Mouse (Mus musculus) frontal cortex, postnatal 14 days (tissue): ENCODE data around the gene Fosb.
"Not testable (repeated sequence)": the region's sequence is repeated elsewhere in the genome, so short reads cannot be mapped to it uniquely, and the experiment has no call there.

Experiments used
- DNase-seq, 2 experiments: peaks; one replicate each; pipeline ENCODE4 v3.0.0; 2022; ENCODE audit warnings: low spot score in 2 of 2

Fosb gene

DNA sequence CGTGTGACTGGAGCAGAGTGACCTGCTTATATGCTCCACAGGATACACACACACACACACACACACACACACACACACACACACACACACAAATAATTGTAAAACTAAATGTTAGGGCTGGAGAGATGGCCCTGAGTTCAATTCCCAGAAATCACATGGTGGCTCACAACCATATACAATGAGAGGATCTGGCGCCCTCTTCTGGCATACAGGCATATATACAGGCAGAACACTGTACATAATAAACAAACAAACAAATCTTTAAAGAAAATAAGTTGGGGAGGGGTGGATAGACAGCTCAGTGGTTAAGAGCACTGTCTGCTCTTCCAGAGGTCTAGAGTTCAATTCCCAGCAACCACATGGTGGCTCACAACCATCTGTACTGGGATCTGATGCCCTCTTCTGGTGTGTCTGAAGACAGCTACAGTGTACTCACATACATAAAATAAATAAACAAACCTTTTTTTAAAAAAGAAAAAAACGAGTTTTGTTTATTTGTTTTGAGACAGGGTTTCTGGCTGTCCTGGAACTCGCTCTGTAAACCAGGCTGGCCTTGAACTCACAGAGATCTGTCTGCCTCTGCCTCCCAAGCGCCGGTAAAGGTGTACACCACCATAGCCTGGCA, 28.1 kb downstream of the Fosb start:
- DNase-seq, result not testable (repeated sequence)

DNA sequence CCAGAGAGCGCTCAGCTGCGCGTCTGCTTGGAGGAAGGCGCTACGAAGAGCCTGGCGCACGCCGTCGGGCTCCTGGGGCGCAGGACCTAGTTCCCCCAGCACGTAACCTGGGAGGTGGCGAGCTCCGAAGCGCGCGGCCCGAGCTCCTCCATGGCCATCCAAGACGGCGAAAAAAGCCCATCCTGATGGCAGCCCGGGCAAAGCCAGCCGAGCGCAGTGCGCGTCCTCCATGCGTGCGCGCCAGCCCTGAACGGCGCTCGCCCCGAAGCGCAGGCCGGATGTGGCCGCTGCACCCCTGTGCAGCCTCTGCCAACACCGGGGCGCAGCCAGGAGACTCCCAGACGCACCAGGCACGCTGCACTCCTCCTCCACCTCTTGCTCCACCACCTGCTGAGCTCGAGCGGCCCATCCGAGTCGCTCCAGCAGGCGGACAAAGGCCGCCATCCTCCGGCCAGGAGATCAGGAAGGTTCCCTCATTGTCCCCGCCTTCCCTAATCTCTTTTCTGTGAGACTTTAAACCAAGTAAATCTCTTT, 30.2 kb downstream of the Fosb start, which contains the start of gene Ppm1n:
Ppm1n (minus strand) TSS at position 484 of the 534 bp plus-strand sequence.
- DNase-seq, result no peak

DNA sequence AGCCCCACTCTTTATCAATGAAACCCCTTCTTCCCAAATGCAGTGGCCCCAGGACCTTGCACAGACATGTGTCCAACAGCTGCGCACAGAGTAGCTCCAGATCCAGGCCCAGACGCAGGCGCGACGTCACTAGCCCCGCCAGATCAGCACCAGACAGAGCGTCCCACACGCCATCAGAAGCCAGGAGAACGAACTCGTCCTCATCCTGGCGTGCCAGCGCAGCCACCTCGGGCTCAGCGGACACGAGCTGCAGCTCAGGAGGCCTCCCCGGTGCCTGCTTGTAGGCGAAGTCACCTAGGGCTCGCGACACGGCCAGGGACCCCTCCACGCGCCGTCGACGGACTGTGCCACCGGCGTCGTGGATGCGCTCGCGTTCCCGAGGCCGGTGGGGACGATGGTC, 30.8 kb downstream of the Fosb start:
- DNase-seq, result no peak

DNA sequence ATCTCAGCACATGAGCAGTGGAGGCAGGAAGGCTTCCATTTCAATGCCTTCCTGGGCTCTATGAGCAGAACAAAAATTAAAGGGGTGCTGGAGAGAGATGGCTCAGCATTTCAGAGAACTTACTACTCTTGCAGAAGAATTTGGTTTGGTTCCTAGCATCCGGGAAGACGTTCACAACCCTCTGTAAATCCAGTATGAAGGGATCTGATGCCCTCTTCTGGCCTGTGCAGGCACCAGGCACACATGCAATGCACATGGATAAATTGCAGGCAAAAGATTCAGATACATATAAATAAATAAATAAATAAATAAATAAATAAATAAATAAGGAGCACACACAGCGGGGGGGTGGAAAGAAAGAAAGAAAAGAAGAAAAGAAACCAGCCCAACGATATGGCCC, 33.6 kb downstream of the Fosb start:
- DNase-seq, result no peak

DNA sequence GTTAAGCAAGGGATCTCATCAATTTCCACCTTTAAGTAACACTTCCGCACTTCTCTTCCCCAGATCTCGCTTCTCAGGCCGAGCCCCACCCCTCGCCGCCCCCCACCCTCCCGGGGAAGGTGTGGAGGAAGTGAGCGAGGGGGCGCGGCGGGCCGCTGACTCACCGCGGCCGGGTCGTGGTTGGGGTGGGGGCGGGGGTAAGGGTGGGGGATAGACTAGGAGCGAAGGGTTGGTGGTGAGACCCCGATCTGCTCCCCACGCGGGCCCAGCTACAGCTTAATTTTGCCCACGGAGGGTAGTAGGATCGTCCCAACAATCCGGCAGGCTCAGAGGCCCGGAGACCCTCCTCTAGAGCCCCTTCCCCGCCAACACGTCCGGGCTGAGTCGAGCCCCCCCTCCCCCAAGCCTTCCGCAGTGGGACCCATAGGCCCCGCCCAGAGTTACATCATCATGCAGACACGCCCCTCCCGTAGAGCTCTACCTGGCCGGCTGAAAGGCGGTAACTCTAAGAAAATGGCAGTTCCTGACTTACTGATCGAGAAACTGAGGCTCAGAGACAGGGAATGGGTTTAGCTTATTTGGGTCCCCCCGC, 37.6 kb downstream of the Fosb start:
- DNase-seq, result no peak

DNA sequence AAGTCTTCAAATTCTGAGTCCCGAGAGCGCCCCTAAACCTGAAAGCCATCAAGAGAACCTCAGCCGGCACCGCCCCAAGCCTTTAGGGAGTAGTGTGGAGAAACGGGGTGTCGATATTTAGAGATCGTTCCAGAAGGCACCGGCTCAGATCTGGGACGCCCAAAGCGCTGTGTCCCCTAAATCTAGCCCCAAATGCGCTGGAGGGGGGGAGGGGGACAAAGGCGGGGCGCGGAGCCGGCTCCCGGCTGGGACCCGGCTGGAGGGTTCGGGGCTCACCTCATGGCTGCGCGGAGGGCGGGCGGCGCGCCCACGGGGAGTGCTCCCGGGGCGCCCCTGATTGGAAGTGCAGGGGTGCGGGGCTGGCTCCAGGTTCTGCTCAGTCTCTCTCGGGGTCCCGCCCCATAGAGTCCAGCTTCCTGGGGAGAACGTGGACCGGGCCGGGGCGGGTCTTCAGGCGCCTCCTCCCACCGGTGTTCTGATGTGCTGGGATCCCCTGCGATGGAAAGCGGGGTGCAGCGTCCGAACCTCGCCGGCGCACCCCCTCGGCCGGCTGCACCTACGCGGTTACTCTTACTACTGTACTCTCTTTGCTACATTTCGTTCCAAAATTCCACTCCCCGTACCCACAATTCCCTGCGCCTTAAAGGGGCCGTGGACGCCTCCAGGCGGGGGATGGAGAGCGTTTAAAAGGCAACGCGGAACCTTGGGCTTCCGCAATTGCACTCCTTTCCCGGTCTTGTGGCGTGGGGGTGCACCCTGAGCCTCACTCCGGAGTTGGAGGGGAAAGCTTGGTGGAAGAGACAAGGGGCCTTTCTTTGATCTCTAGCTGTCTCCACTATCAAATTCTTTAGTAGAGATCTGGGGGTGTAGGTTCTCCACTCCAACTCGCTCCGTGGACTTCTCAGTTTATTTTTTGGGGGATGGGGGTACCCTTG, 38.3 kb downstream of the Fosb start, which contains the start of gene Vasp:
Vasp (minus strand) TSS at position 580 of the 935 bp plus-strand sequence.
- DNase-seq, result peak; percentile 69

DNA sequence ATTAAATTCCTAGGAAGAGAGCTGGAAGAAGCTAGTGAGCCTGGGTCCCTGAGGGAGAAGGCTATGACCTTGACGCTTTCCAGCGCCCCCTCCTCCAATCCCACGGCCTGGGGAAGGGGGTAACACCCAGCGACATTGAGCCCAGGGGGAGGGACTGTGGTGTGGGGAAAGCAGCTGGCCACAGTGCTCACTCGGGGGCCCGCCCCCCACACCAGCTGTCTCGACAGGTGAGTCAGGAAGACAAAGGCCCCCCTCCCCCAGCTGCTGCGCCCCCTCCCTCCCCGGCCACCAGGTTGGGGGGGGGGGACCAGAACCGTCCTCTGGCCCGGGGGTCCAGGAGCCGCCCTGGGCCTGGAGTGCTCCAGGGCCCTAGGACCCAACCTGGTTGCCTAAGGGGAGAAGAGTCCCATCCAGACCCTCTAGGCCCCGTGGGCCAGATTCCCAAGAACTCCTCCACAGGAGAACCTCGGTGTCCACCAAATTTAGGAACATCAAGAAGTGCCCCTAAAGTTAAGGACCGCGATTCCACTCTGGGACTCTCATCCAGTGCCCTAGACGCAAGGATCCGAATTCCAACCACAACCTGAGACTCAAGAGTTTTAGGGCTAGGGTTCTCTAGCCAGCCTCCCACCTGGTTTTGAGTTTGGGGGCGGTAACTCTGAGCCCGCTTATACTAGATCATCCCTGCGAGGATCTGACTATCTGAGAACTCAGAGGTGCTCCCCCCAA, 39.2 kb downstream of the Fosb start:
- no peak for DNase-seq

DNA sequence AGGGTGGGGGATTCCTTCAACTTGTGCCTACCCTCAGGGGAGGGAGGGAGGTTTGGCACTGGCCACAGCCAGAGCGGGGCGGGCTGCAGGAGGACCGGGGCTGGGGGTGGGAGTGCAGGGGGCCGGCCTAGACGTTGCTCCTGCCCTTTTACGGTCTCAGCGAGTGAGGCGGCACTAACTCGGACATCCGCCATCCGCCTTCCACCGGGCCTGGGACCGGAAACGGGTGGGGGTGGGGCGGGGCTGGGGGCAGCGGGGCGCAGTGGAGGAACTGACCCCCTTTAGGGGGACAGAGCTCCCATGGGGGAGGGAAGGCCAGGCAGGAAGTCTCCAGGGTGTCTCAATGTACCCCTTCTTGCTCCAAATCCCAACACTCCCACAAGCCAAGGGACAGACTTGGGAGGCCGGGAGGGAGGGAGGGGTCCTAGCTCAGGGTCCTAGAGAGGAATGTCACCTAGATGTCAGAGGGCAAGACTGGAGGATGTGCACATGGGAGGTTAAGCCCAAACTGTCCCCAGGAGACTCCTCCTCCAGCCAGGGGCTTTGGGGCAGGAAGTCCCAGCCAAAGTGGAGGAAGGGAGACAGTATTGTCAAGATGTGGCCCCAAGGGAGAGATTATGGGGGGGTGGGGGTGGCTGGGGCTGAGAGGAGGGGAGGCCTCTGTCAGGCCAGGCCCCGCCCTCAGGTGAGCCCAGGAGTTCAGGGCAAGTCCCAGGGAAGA, 40.0 kb downstream of the Fosb start:
- DNase-seq, result no peak

DNA sequence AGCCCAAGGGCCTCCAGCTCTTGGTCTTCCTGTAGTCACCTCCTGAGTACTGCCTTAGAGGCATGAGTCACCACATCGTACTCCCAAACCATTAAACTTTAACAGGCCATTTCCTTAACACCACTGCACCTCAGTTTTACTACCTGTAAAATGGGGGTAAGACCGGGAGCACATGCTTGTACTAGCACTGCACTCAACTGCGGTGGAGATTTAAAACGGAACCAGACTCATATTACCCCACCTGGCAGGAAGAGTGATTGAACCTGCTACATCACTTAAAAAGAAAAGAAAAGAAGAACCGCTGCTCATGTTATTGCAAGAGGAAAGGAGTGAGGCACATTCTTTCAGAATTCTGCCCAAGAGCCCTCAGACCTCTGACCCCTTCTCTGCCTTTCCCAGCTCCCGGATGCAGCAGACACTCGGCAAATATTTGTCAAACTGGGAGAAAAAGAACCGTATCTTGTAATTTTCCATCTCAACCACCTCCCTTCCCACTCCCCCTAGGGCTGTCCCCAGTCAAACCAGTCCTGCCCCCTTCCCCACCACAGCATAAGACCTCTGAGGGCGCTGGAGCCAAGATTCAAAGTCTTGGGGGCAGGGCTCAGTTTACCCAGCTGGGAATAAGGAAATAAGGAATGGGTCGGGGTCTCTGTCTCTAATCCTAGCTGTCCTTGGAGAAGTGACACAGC, 40.7 kb downstream of the Fosb start:
- DNase-seq, result no peak

DNA sequence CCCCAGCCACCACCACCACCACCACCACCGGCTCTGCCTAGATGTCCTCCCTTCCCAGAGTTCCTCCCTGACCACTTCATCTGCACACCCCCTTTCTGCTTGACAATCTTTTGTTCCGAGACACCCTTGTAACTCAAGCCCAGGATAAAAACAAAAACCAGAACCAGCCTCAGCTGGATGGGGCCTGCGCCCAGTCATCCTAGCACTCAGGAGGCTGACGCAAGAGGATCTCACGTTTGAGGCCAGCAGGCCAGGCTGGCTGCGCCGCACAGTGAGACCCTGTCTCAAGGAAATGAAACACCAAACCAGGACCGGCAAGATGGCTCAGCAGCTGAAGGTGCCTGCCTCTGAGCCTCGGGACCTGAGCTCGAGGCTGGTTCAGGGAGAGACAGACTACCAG, 42.8 kb downstream of the Fosb start:
- no peak for DNase-seq

DNA sequence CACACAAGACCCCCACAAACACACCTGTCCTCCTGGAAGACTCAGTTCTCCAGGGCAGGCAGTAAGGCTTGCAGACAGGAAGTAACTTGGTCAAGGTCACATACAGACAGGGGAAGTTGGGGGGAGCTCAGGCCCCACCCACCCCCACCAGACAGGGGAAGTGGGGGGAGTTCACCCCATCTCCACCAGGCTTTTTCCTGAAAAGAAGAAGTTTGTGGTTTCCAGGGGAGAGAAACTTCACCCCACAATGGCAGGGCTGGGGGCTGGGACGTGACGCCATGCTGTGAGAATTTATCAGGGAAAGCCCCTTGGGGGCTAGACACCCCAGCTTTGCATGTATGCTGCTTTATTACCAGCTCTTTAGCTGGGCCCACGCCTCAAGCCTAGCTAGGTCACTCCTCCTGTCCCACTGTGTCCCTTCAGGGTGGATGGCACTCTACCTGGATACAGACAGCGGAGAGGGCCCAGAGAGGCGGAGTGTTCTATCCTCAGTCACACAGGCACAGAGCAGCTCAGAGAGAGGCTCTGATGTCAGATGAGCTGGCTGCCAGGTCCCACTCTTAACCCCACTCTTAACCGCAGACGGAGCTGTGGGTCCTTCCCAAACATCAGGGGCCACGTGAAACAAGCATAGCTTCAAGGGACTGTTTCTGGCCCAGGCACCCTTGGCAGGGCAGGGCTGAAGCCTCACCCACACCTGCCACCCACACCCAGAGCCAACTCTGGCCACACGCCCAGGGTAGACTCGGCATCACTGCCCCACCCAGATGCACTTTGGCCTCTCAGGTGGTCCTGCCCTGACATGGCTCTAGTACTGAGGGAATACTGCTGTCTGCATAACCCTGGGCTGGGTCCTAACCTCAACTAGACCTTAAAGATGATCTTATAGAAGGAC, 43.7 kb downstream of the Fosb start:
- DNase-seq, result no peak

DNA sequence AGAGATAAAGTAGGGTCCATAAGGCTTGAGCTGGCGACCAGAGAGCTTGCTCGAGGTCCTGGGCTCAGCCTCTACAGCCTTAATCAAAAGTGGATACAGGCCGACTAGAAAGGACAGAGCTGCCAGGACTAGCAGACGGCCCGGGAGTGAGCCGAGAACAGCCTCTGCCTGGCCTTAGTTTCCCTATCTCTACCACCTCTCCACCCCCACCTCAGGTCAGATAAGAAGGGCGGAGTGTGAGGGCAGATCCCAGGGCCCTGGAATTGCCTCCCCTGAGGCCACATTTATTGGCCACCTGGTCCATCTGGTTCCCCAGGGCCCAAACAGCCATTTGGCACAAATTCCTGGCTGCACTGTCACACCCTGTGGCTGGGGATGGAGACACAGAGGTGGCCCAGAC, 44.7 kb downstream of the Fosb start:
- no peak for DNase-seq

DNA sequence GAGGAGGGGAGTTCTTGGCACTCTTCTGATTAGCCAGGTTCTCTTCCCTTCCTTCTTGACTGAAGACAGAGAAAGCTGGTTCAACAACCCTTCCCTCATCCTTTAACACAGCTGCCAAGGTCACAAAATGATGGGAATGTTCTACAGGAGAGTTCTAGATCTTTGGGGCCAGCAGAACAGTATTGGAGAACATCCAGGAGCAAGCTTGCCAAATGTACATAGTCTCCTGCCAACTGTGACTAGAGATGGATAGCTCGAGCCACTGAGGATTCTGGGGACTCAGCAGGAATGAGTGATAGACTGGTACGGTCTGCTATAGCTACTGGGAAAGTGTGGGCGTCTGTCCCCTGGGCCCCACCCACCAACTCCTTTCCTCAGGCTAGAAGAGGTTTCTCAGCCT, 51.5 kb downstream of the Fosb start:
- DNase-seq, result no peak

DNA sequence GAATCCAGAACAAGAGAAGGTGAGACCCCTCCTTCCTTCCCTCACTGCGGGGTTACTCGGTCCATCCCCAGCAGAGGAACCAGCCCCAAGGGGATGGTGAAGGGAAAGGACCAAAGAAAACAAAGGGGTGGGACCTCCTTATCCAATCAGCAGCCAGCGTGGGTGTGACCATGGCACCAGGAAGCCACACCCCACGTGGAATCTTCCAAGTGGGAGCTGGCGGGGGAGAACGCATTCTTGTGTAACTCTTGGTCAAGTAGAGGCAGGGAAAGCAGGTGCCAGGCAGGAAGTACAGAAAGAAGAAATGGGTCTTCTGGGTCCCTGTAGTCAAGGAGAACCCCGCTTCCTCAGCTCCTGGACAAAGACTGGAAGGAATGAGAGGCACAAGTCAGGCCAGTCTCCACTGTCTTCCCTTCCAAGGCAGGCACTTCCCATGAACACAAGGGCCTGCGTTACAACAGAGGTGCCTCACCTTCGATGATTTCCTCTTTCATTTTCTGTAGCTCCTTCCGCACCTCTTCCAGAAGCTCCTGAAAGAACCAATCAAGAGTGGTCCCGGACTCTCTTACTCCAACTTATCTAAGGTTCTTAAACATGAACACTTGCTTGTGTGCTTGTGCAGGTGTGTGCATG, 52.3 kb downstream of the Fosb start:
- DNase-seq, result peak; percentile 46 to 51

DNA sequence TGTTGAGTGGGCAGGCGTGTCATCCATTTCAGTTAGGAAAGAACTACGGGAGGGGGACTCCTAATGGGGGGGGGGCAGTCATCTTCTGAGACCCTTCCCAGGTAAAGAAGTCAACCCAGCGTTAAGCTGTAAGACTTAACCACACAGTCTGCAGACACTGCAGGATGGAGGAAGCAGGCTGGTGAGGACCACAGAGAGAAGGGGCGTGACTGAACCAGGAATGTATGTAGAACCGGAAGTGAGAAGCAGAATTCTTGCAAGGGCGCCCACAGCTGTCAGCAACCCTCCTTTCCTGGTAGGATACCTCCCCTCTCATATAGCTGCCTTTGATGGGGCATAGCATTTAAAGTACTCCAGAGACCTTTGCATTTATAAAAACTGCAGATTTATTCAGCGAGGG, 53.3 kb downstream of the Fosb start:
- no peak for DNase-seq

DNA sequence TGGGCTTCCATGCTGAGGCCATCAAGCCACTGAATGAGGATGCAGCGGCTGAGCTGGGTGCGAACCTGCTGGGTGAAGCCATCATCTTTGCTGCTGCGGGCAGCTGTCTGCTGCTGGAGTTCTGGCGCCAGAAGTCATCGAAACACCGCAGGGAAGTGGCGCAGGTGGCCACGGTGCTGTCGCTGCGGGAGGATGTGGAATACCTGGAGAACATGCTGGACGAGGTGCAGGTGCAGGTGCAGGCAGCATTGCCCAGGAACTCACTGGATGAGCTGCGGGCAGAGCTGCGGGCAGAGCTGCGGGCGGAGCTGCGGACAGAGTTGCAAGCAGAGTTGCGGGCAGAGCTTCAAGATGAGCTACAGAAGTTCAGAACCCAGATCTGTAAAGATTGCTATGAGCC, 54.5 kb downstream of the Fosb start:
- no peak for DNase-seq

DNA sequence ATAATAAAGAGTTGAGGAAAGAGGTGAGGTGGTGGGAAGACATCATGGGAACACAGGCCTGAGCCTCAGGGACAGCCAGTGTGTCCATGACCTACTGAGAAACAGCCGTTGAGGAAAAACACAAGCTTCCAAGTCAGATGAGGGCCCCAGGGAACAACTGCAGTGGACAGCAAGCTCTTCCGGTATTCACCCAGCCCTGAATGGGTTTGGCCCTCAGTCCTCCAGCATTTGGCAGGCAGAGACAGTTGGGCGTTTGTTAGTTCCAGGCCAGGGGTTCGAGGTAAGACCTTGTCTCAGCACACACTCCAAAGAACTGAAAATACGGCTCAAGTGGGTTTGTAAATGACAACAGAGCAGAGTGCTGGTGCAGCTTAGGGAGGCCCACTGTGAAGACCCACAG, 56.4 kb downstream of the Fosb start:
- DNase-seq, result no peak
